Comparison of ENCODE assay signal across 16 mouse cellular contexts in genomic region chr1:33745901-33746300, GRCm38 (mm10).
"Had no signal": no experiment of that assay in that cellular context is flagged by ENCODE, and none has a peak within 500 bp of the region (broad histone marks: within the 10 kb centered on the region; RNA-seq: fewer than 3 reads in every experiment).

No protein-coding gene starts in this region.

- DNase-seq: kidney, adult 18-20 months; kidney, postnatal 10 days; kidney, postnatal 4 days; left cerebral cortex, postnatal 4 days; lung, postnatal 14 days; right cerebral cortex, adult 18-20 months; right cerebral cortex, postnatal 25 days; thymus, adult 2 months; thymus, postnatal 25 days had no signal

- H3K27ac ChIP-seq: intestine, embryonic 15.5 days; limb, embryonic 15.5 days; lung, embryonic 15.5 days; macrophage; midbrain, embryonic 12.5 days; neural tube, embryonic 13.5 days had no signal

- H3K36me3 ChIP-seq: intestine, embryonic 15.5 days had no signal

- H3K4me2 ChIP-seq: intestine, embryonic 15.5 days; limb, embryonic 15.5 days; lung, embryonic 15.5 days; midbrain, embryonic 12.5 days; neural tube, embryonic 13.5 days had no signal

- H3K27me3 ChIP-seq: intestine, embryonic 15.5 days; limb, embryonic 15.5 days; lung, embryonic 15.5 days; megakaryocyte, embryonic 14.5 days; midbrain, embryonic 12.5 days; neural tube, embryonic 13.5 days had no signal

- H3K4me1 ChIP-seq: intestine, embryonic 15.5 days; limb, embryonic 15.5 days; lung, embryonic 15.5 days; midbrain, embryonic 12.5 days; neural tube, embryonic 13.5 days had no signal

- H3K9ac ChIP-seq: intestine, embryonic 15.5 days; limb, embryonic 15.5 days; lung, embryonic 15.5 days; midbrain, embryonic 12.5 days; neural tube, embryonic 13.5 days had no signal

- ATAC-seq: intestine, embryonic 15.5 days had no signal

- H3K4me3 ChIP-seq: intestine, embryonic 15.5 days; limb, embryonic 15.5 days; lung, embryonic 15.5 days; megakaryocyte, embryonic 14.5 days; midbrain, embryonic 12.5 days; neural tube, embryonic 13.5 days had no signal

- H3K9me3 ChIP-seq: intestine, embryonic 15.5 days; limb, embryonic 15.5 days; lung, embryonic 15.5 days; megakaryocyte, embryonic 14.5 days; midbrain, embryonic 12.5 days; neural tube, embryonic 13.5 days had no signal
